Mouse (Mus musculus): ENCODE results near the gene Gm8159. TPM values are rescaled to one million over a fixed set of nuclear protein-coding genes. Genes with fewer than 3 reads are reported as not detected.
A peak's percentile ranks its signal among the peaks of the same experiment; 100 is the strongest.
"Not testable (repeated sequence)": the region's sequence is repeated elsewhere in the genome, so short reads cannot be mapped to it uniquely, and the experiment has no call there.

Gm8159 gene
- not detected for total RNA-seq (2021)
- long read RNA-seq, experiment 1, result 0 reads
- long read RNA-seq, experiment 2, result 0 reads

- not testable (repeated sequence) for DNase-seq
Measured at GRCm38 (mm10) chr14:4632052-4632451, at the start of gene Gm8159. TSS of gene Gm8159 (plus strand) at chr14:4632352.

- peak; percentile 4 for DNase-seq
Measured at GRCm38 (mm10) chr14:4649309-4649708, 17.2 kb downstream of the Gm8159 start.

- not testable (repeated sequence) for DNase-seq
Measured at GRCm38 (mm10) chr14:4650324-4650723, 18.2 kb downstream of the Gm8159 start.

GRCm38 (mm10) chr14:4663892-4664291 lies 31.7 kb downstream of the Gm8159 start, which contains the start of gene Gm3239:
TSS of gene Gm3239 (plus strand) at chr14:4664192.
- DNase-seq, result not testable (repeated sequence)

Other genes with a start within 250 kb of the Gm8159 start
- gene Gm3159, start 234.8 kb upstream of the Gm8159 start, total RNA-seq (2021), result not detected
- gene Gm3164, start 216.9 kb upstream of the Gm8159 start, total RNA-seq (2021), result not detected
- gene Gm3173, start 201.4 kb upstream of the Gm8159 start, total RNA-seq (2021), result not detected
- gene Gm3182, start 150.6 kb upstream of the Gm8159 start, total RNA-seq (2021), result not detected
- not detected for gene Gm3047, start 76.9 kb upstream of the Gm8159 start, total RNA-seq (2021)
- gene Gm3239, start 31.8 kb downstream of the Gm8159 start, total RNA-seq (2021), result not detected
- not detected for gene Gm7876, start 76.9 kb downstream of the Gm8159 start, total RNA-seq (2021)
- gene Gm3252, start 94.4 kb downstream of the Gm8159 start, total RNA-seq (2021), result not detected
- gene Gm9602, start 144.0 kb downstream of the Gm8159 start, total RNA-seq (2021), result not detected
- not detected for gene Gm3269, start 205.8 kb downstream of the Gm8159 start, total RNA-seq (2021)
- gene Gm3264, start 223.2 kb downstream of the Gm8159 start, total RNA-seq (2021), result 1 to 10 TPM in 1 of 2 experiments, not detected in 1; 1.6 TPM

Data from gastrocnemius, postnatal 25 days (tissue).